Mouse (Mus musculus): ENCODE data around the gene 2900011O08Rik. TPM values are rescaled to one million over a fixed set of nuclear protein-coding genes. Genes with fewer than 3 reads are reported as not detected.
"Not testable (repeated sequence)": the region's sequence is repeated elsewhere in the genome, so short reads cannot be mapped to it uniquely, and the experiment has no call there.

The 2900011O08Rik gene
- polyA plus RNA-seq, 1 experiment, result 162 TPM

- TF ChIP-seq CTCF (IDR thresholded peaks at IDR 0.05; ENCODE audit: borderline replicate concordance, insufficient read depth, low read depth, low read length) (no peak), POLR2A (IDR thresholded peaks at IDR 0.05; ENCODE audit: borderline replicate concordance, insufficient read depth, low read length) (no peak)
- H3K4me1 ChIP-seq (ENCODE audit: control insufficient read depth, insufficient read depth, low read length), result peaks cover 15% of the 10 kb centered on the region; the same call in 1 of the 2 replicates
- no peak overlapping the region for H3K4me3 ChIP-seq (replicated peaks; ENCODE audit: insufficient read depth, low read depth, low read length)
- no peak overlapping the region for H3K27ac ChIP-seq (ENCODE audit: insufficient read depth, low read length)
- DNase-seq, result no peak
- H3K27me3 ChIP-seq (ENCODE audit: control insufficient read depth, insufficient read depth, low read length), result no peaks in the 10 kb centered on the region
- WGBS, result 79% methylated on average over 1 of the region's 1 CpGs
These were observed 68.9 kb downstream of the 2900011O08Rik start for GRCm38 (mm10) chr16:14055271-14055670.

- Histone ChIP-seq H3K27ac (ENCODE audit: insufficient read depth, low read length) (no peak overlapping the region), H3K4me1 (ENCODE audit: control insufficient read depth, insufficient read depth, low read length) (peaks cover 10% of the 10 kb centered on the region; the same call in 1 of the 2 replicates), H3K4me3 (replicated peaks; ENCODE audit: insufficient read depth, low read depth, low read length) (no peak overlapping the region), H3K27me3 (ENCODE audit: control insufficient read depth, insufficient read depth, low read length) (no peaks in the 10 kb centered on the region)
- DNase-seq, result no peak
- TF ChIP-seq POLR2A (IDR thresholded peaks at IDR 0.05; ENCODE audit: borderline replicate concordance, insufficient read depth, low read length), result no peak
- TF ChIP-seq CTCF (IDR thresholded peaks at IDR 0.05; ENCODE audit: borderline replicate concordance, insufficient read depth, low read depth, low read length), result no peak
- 72% methylated on average over 4 of the region's 4 CpGs for WGBS
These were observed 70.3 kb downstream of the 2900011O08Rik start for GRCm38 (mm10) chr16:14056734-14057133.

DNA sequence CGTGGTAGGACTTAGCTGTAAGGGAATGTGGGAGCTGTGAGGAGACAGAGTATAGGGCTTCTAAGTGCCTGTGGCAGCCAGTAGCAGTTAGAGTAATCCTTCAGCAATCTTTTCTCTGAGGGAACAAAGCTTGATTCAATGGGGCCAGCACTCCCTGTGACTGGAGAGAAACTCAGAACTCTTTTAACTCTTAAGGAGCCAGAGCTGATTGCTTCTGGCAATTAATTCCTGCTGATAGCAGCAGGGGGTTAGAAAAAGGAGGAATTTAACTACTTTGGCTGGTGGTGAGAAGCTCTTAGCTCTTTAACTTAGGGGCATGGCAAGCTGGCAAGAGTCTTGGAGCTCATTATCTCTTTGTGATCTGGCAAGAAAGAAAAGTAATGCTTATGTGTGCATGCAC, 72.1 kb downstream of the 2900011O08Rik start:
- 33% methylated on average over 1 of the region's 1 CpGs for WGBS
- no peak overlapping the region for H3K27ac ChIP-seq (ENCODE audit: insufficient read depth, low read length)
- DNase-seq, result no peak
- H3K4me1 ChIP-seq (ENCODE audit: control insufficient read depth, insufficient read depth, low read length), result no peaks in the 10 kb centered on the region
- no peaks in the 10 kb centered on the region for H3K27me3 ChIP-seq (ENCODE audit: control insufficient read depth, insufficient read depth, low read length)
- no peak overlapping the region for H3K4me3 ChIP-seq (replicated peaks; ENCODE audit: insufficient read depth, low read depth, low read length)
- TF ChIP-seq POLR2A (IDR thresholded peaks at IDR 0.05; ENCODE audit: borderline replicate concordance, insufficient read depth, low read length) (no peak), CTCF (IDR thresholded peaks at IDR 0.05; ENCODE audit: borderline replicate concordance, insufficient read depth, low read depth, low read length) (no peak)

GRCm38 (mm10) chr16:14059118-14059854, 72.9 kb downstream of the 2900011O08Rik start:
- no peak overlapping the region for H3K27ac ChIP-seq (ENCODE audit: insufficient read depth, low read length)
- no peak for DNase-seq
- H3K4me3 ChIP-seq (replicated peaks; ENCODE audit: insufficient read depth, low read depth, low read length), result no peak overlapping the region
- TF ChIP-seq POLR2A (IDR thresholded peaks at IDR 0.05; ENCODE audit: borderline replicate concordance, insufficient read depth, low read length) (no peak), CTCF (IDR thresholded peaks at IDR 0.05; ENCODE audit: borderline replicate concordance, insufficient read depth, low read depth, low read length) (no peak)
- no peaks in the 10 kb centered on the region for H3K27me3 ChIP-seq (ENCODE audit: control insufficient read depth, insufficient read depth, low read length)
- WGBS, result 55% methylated on average over 1 of the region's 1 CpGs
- no peaks in the 10 kb centered on the region for H3K4me1 ChIP-seq (ENCODE audit: control insufficient read depth, insufficient read depth, low read length)

GRCm38 (mm10) chr16:14059869-14060268, 73.5 kb downstream of the 2900011O08Rik start:
- Histone ChIP-seq H3K4me3 (replicated peaks; ENCODE audit: insufficient read depth, low read depth, low read length) (no peak overlapping the region), H3K27me3 (ENCODE audit: control insufficient read depth, insufficient read depth, low read length) (no peaks in the 10 kb centered on the region), H3K4me1 (ENCODE audit: control insufficient read depth, insufficient read depth, low read length) (no peaks in the 10 kb centered on the region), H3K27ac (ENCODE audit: insufficient read depth, low read length) (no peak overlapping the region)
- WGBS, result 85% methylated on average over 5 of the region's 5 CpGs
- DNase-seq, result no peak
- TF ChIP-seq CTCF (IDR thresholded peaks at IDR 0.05; ENCODE audit: borderline replicate concordance, insufficient read depth, low read depth, low read length), result no peak
- no peak for TF ChIP-seq POLR2A (IDR thresholded peaks at IDR 0.05; ENCODE audit: borderline replicate concordance, insufficient read depth, low read length)

- not testable (repeated sequence) for H3K27ac ChIP-seq (ENCODE audit: insufficient read depth, low read length); H3K27me3 ChIP-seq (ENCODE audit: control insufficient read depth, insufficient read depth, low read length); H3K4me1 ChIP-seq (ENCODE audit: control insufficient read depth, insufficient read depth, low read length); DNase-seq; H3K4me3 ChIP-seq (replicated peaks; ENCODE audit: insufficient read depth, low read depth, low read length)
- WGBS, result 79% methylated on average over 4 of the region's 4 CpGs
These were observed 80.2 kb downstream of the 2900011O08Rik start for GRCm38 (mm10) chr16:14066571-14066970.

- WGBS, result 81% methylated on average over 2 of the region's 2 CpGs
- H3K4me1 ChIP-seq (ENCODE audit: control insufficient read depth, insufficient read depth, low read length); H3K4me3 ChIP-seq (replicated peaks; ENCODE audit: insufficient read depth, low read depth, low read length); DNase-seq; H3K27ac ChIP-seq (ENCODE audit: insufficient read depth, low read length); H3K27me3 ChIP-seq (ENCODE audit: control insufficient read depth, insufficient read depth, low read length): not testable (repeated sequence)
These were observed 82.3 kb downstream of the 2900011O08Rik start for GRCm38 (mm10) chr16:14068701-14069100.

- TF ChIP-seq CTCF (IDR thresholded peaks at IDR 0.05; ENCODE audit: borderline replicate concordance, insufficient read depth, low read depth, low read length) (no peak), POLR2A (IDR thresholded peaks at IDR 0.05; ENCODE audit: borderline replicate concordance, insufficient read depth, low read length) (no peak)
- no peaks in the 10 kb centered on the region for H3K27me3 ChIP-seq (ENCODE audit: control insufficient read depth, insufficient read depth, low read length)
- H3K27ac ChIP-seq (ENCODE audit: insufficient read depth, low read length), result no peak overlapping the region
- H3K4me3 ChIP-seq (replicated peaks; ENCODE audit: insufficient read depth, low read depth, low read length), result no peak overlapping the region
- 70% methylated on average over 5 of the region's 5 CpGs for WGBS
- no peak for DNase-seq
- no peaks in the 10 kb centered on the region for H3K4me1 ChIP-seq (ENCODE audit: control insufficient read depth, insufficient read depth, low read length)
These were observed 84.2 kb downstream of the 2900011O08Rik start for GRCm38 (mm10) chr16:14070471-14071169.
